Mouse (Mus musculus): ENCODE data around the gene Tac4. TPM values are rescaled to one million over a fixed set of nuclear protein-coding genes. Genes with fewer than 3 reads are reported as not detected.
A peak's percentile ranks its signal among the peaks of the same experiment; 100 is the strongest.

Gene Tac4
- total and polyA plus RNA-seq, 3 experiments = 0.19 TPM; not detected in 2

DNA sequence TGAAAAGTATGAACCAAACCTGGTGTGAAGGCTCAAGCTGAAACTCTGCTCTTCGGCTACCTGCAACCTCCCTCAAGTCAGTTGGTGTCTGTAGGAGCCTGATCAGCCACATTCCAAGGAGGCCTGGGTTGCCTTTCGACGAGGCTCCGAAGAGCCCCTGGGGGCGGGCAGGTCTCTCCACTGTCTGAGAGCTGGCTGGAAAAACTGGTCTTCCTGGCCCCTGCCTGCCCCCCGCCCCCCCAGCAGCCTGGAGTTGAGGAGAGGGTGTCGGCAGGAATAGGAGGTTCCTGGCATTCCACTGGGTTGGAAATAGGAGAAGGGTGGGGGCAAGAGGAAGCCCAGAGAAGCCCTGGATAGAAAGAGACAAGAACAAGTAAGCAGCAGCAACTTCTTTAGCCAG is 35.9 kb upstream of the Tac4 start:
- no peak overlapping the region for H3K4me2 ChIP-seq (ENCODE audit: insufficient read depth, low read depth, poor library complexity, severe bottlenecking)
- in situ Hi-C loops (cut with MboI; ENCODE audit: low pct_ligation_motif_present, low pct_unique_long_range_greater_than_20kb, low sequenced_read_pairs) = no loop called here
- DNase-seq (ENCODE audit: extremely low read depth) = no peak
- no peaks in the 10 kb centered on the region for H3K79me2 ChIP-seq (replicated peaks; ENCODE audit: control insufficient read depth, extremely low read depth, insufficient read depth, poor library complexity, severe bottlenecking)
- peaks cover 85% of the 10 kb centered on the region for H3K27me3 ChIP-seq (replicated peaks)
- dilution Hi-C loops (cut with MboI; ENCODE audit: extremely low pct_ligation_motif_present, extremely low pct_unique_long_range_greater_than_20kb, low sequenced_read_pairs) = loop anchor here (25.0 kb wide), 1 partner anchor 88 kb away; the partner anchor contains the start of gene Dlx4
- no peak overlapping the region for H3K4me3 ChIP-seq (replicated peaks in 1 of 3; ENCODE audit: low read depth in 2 of 3, low read length in 2 of 3, poor library complexity in 1 of 3)
- H3K4me1 ChIP-seq (ENCODE audit: control insufficient read depth in 1 of 2, insufficient read depth in 2 of 2) = peaks cover 0 to 9% of the 10 kb centered on the region in 2 experiments; a peak in 2 of 4 replicates
- TF ChIP-seq ZMIZ1 (IDR thresholded peaks at IDR 0.05; ENCODE audit: low read depth, low read length) = no peak
- H3K36me3 ChIP-seq (replicated peaks in 1 of 2; ENCODE audit: control insufficient read depth in 1 of 2, insufficient read depth in 1 of 2, low read length in 1 of 2) = no peaks in the 10 kb centered on the region
- no peak overlapping the region for H3K27ac ChIP-seq (ENCODE audit: insufficient read depth, low read depth)
- no peak overlapping the region for H3K9ac ChIP-seq (ENCODE audit: insufficient read depth, low read depth)
- no peaks in the 10 kb centered on the region for H3K9me3 ChIP-seq (replicated peaks; ENCODE audit: low read length)

DNA sequence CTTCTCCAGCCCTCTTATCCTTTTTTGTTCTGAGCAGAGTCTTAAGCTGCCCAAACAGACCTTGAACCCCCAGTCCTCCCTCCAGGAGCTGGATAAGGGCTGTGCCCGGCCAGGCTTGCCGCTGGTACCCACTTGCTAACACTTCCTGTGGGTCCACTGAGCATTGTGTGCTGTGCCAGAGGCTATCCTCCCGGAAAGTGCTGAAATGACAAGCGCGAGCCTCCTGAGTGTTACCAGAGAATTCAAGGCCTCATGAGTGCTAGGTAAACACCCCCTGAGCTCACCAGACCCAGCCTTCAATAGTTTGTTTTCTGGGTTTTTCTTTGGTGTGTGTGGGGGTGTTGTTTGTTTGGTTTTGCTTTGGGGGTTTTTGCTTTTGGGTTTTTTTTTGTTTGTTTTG is 33.9 kb upstream of the Tac4 start:
- H3K79me2 ChIP-seq (replicated peaks; ENCODE audit: control insufficient read depth, extremely low read depth, insufficient read depth, poor library complexity, severe bottlenecking) = no peaks in the 10 kb centered on the region
- no peak overlapping the region for H3K27ac ChIP-seq (ENCODE audit: insufficient read depth, low read depth)
- H3K4me3 ChIP-seq (replicated peaks in 1 of 3; ENCODE audit: low read depth in 2 of 3, low read length in 2 of 3, poor library complexity in 1 of 3) = no peak overlapping the region
- in situ Hi-C loops (cut with MboI; ENCODE audit: low pct_ligation_motif_present, low pct_unique_long_range_greater_than_20kb, low sequenced_read_pairs) = no loop called here
- H3K4me2 ChIP-seq (ENCODE audit: insufficient read depth, low read depth, poor library complexity, severe bottlenecking) = no peak overlapping the region
- no peaks in the 10 kb centered on the region for H3K36me3 ChIP-seq (replicated peaks in 1 of 2; ENCODE audit: control insufficient read depth in 1 of 2, insufficient read depth in 1 of 2, low read length in 1 of 2)
- no peak for DNase-seq (ENCODE audit: extremely low read depth)
- no peak overlapping the region for H3K9ac ChIP-seq (ENCODE audit: insufficient read depth, low read depth)
- TF ChIP-seq ETS1 (conservative IDR thresholded peaks at IDR 0.05; ENCODE audit: low read depth, low read length) (no peak), JUND (conservative IDR thresholded peaks at IDR 0.05; ENCODE audit: low read depth, low read length) (no peak), ZMIZ1 (IDR thresholded peaks at IDR 0.05; ENCODE audit: low read depth, low read length) (no peak), EP300 (IDR thresholded peaks at IDR 0.05; ENCODE audit: low read length) (no peak)
- peaks cover 0 to 16% of the 10 kb centered on the region in 2 experiments; a peak in 3 of 4 replicates for H3K4me1 ChIP-seq (ENCODE audit: control insufficient read depth in 1 of 2, insufficient read depth in 2 of 2)
- no peaks in the 10 kb centered on the region for H3K9me3 ChIP-seq (replicated peaks; ENCODE audit: low read length)
- peaks cover 83% of the 10 kb centered on the region for H3K27me3 ChIP-seq (replicated peaks)
- dilution Hi-C loops (cut with MboI; ENCODE audit: extremely low pct_ligation_motif_present, extremely low pct_unique_long_range_greater_than_20kb, low sequenced_read_pairs) = loop anchor here (25.0 kb wide), 1 partner anchor 90 kb away; the partner anchor contains the start of gene Dlx4

DNA sequence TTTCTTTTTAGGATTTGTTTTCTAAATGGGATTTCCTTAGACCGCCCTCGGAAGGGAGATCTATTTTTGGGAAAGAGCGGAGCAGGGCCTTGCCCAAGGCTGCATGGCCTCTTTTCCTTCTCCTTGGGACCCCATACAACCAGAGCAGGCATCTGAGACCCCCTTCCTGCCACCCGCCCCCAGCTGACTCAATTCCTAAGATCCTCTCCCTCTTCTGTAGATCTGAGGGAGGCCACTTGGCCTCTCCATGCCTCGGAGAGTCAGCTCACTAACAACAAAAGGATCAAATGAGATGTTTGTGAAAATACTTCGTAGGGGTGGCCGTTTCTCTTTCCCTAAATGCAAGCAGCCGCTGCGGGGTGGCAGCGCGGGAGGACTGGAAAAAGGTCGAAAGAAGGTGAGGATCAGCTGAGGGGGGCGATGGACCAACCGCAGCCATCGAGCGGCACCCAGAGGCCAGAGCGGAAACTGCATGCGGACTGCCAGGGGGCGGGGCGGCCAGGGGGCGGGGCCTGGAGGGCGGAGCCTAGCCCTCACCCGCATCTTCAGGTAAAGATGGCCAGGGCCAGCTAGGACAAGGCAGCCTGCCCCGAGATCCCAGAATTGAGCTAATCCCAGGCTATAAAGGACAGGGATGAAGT is 29.5 kb upstream of the Tac4 start:
- Histone ChIP-seq H3K4me2 (ENCODE audit: insufficient read depth, low read depth, poor library complexity, severe bottlenecking) (peak overlapping the region; percentile 82), H3K4me1 (ENCODE audit: control insufficient read depth in 1 of 2, insufficient read depth in 2 of 2) (peaks cover 0 to 9% of the 10 kb centered on the region in 2 experiments; a peak in 3 of 4 replicates), H3K36me3 (replicated peaks in 1 of 2; ENCODE audit: control insufficient read depth in 1 of 2, insufficient read depth in 1 of 2, low read length in 1 of 2) (no peaks in the 10 kb centered on the region), H3K27me3 (replicated peaks) (peaks cover 86% of the 10 kb centered on the region), H3K27ac (ENCODE audit: insufficient read depth, low read depth) (no peak overlapping the region), H3K9ac (ENCODE audit: insufficient read depth, low read depth) (no peak overlapping the region), H3K4me3 (replicated peaks in 1 of 3; ENCODE audit: low read depth in 2 of 3, low read length in 2 of 3, poor library complexity in 1 of 3) (no peak overlapping the region), H3K9me3 (replicated peaks; ENCODE audit: low read length) (no peaks in the 10 kb centered on the region), H3K79me2 (replicated peaks; ENCODE audit: control insufficient read depth, extremely low read depth, insufficient read depth, poor library complexity, severe bottlenecking) (no peaks in the 10 kb centered on the region)
- peak; percentile 53 for DNase-seq (ENCODE audit: extremely low read depth)
- no peak for TF ChIP-seq JUN (IDR thresholded peaks at IDR 0.05; ENCODE audit: insufficient read depth, low read depth, low read length)
- no peak for TF ChIP-seq UBTF (IDR thresholded peaks at IDR 0.05; ENCODE audit: low read depth, low read length)
- no peak for TF ChIP-seq MAFK (IDR thresholded peaks at IDR 0.05; ENCODE audit: insufficient replicate concordance, low read length)
- TF ChIP-seq TCF12 (IDR thresholded peaks at IDR 0.05; ENCODE audit: low read depth, low read length) = no peak
- no peak for TF ChIP-seq EP300 (IDR thresholded peaks at IDR 0.05; ENCODE audit: low read length)
- TF ChIP-seq MAZ (IDR thresholded peaks at IDR 0.05; ENCODE audit: low read depth, low read length) = 0 out of 2 replicates have a peak, but pooled peaks have one; percentile 46
- no peak for TF ChIP-seq POLR2AphosphoS2 (IDR thresholded peaks at IDR 0.05; ENCODE audit: low read depth, low read length)
- no peak for TF ChIP-seq MYC (IDR thresholded peaks at IDR 0.05; ENCODE audit: low read depth, low read length)
- TF ChIP-seq JUND (conservative IDR thresholded peaks at IDR 0.05; ENCODE audit: low read depth, low read length) = no peak
- TF ChIP-seq MAX (IDR thresholded peaks at IDR 0.05; ENCODE audit: low read length) = no peak
- no peak for TF ChIP-seq CHD1 (IDR thresholded peaks at IDR 0.05; ENCODE audit: low read depth, low read length)
- TF ChIP-seq MEF2A (IDR thresholded peaks at IDR 0.05; ENCODE audit: borderline replicate concordance, low read depth, low read length) = peak; percentile 10; the same call in 1 of the 2 replicates
- TF ChIP-seq RCOR1 (conservative IDR thresholded peaks at IDR 0.05; ENCODE audit: low read depth, low read length) = no peak
- TF ChIP-seq ZMIZ1 (IDR thresholded peaks at IDR 0.05; ENCODE audit: low read depth, low read length) = no peak
- peak; percentile 78 for TF ChIP-seq RAD21 (IDR thresholded peaks at IDR 0.05; ENCODE audit: low read depth, low read length)
- TF ChIP-seq USF2 (conservative IDR thresholded peaks at IDR 0.05; ENCODE audit: low read depth, low read length) = no peak
- peak; percentile 41; the same call in 1 of the 2 replicates for TF ChIP-seq IRF4 (IDR thresholded peaks at IDR 0.05; ENCODE audit: low read depth, low read length)
- TF ChIP-seq ZC3H11A (IDR thresholded peaks at IDR 0.05; ENCODE audit: low read depth, low read length) = peak; percentile 48
- TF ChIP-seq PAX5 (IDR thresholded peaks at IDR 0.05; ENCODE audit: low read length) = no peak
- TF ChIP-seq SMC3 (IDR thresholded peaks at IDR 0.05; ENCODE audit: low read depth, low read length) = peak; percentile 86
- TF ChIP-seq POLR2A (IDR thresholded peaks at IDR 0.05; ENCODE audit: low read depth, low read length) = no peak
- TF ChIP-seq CTCF (conservative IDR thresholded peaks at IDR 0.05 in 1 of 2, IDR thresholded peaks at IDR 0.05 in 1 of 2; ENCODE audit: low read depth in 2 of 2, low read length in 2 of 2) = peak in 1 of 2 experiments; percentile 90; a peak in 2 of 4 replicates
- in situ Hi-C loops (cut with MboI; ENCODE audit: low pct_ligation_motif_present, low pct_unique_long_range_greater_than_20kb, low sequenced_read_pairs) (loop anchor here (10.0 kb wide), 1 partner anchor 187 kb away; the partner anchor contains the start of gene Pdk2), dilution Hi-C loops (cut with MboI; ENCODE audit: extremely low pct_ligation_motif_present, extremely low pct_unique_long_range_greater_than_20kb, low sequenced_read_pairs) (loop anchor here (25.0 kb wide), 1 partner anchor 95 kb away; the partner anchor contains the start of gene Dlx4)
